Mouse (Mus musculus) ES-E14 (cell line): ENCODE measurements around the gene Stk11ip. TPM values are rescaled to one million over a fixed set of nuclear protein-coding genes. Genes with fewer than 3 reads are reported as not detected.

Source experiments
- DNase-seq: peaks from one replicate; pipeline ENCODE4 v3.0.0-alpha.2; 2013; ENCODE audit warnings: low read depth, low spot score
- H3K27ac ChIP-seq: 2 replicates; pipeline ENCODE4 v1.5.1; 2012; ENCODE audit warnings: low read depth, mild to moderate bottlenecking, low read length, moderate library complexity, mixed read lengths; ENCODE audit not compliant: poor library complexity, insufficient read depth, severe bottlenecking
- H3K36me3 ChIP-seq: 2 replicates; pipeline ENCODE4 v1.6.1; 2012; ENCODE audit warnings: mild to moderate bottlenecking, low read length, moderate library complexity, mixed read lengths; ENCODE audit not compliant: control insufficient read depth, poor library complexity, insufficient read depth, severe bottlenecking
- H3K4me1 ChIP-seq, 2 experiments: fragments of 150-350 bp in 1 of 2; sonication (generic) in 1 of 2; 2 replicates each; pipeline ENCODE4 v1.6.1; 2012; ENCODE audit warnings: low read length in 2 of 2, mild to moderate bottlenecking in 1 of 2, mixed read lengths in 1 of 2; ENCODE audit not compliant: control insufficient read depth in 2 of 2, insufficient read depth in 2 of 2, poor library complexity in 1 of 2
- H3K4me3 ChIP-seq, 2 experiments: fragments of 150-350 bp in 1 of 2; sonication (generic) in 1 of 2; 2 replicates each; pipeline ENCODE4 v1.5.1; 2012; ENCODE audit warnings: low read length in 2 of 2, low read depth in 1 of 2, mild to moderate bottlenecking in 1 of 2, mixed read lengths in 1 of 2; ENCODE audit not compliant: insufficient read depth in 1 of 2, poor library complexity in 1 of 2, severe bottlenecking in 1 of 2
- H3K9ac ChIP-seq: 2 replicates; pipeline ENCODE4 v1.6.1; 2012; ENCODE audit warnings: low read depth, mild to moderate bottlenecking, low read length, mixed read lengths; ENCODE audit not compliant: poor library complexity, insufficient read depth, severe bottlenecking
- H3K9me3 ChIP-seq: fragments of 150-350 bp; sonication (generic); 2 replicates; pipeline ENCODE4 v1.6.1; 2012; ENCODE audit warnings: low read depth, mild to moderate bottlenecking, low read length; ENCODE audit not compliant: control insufficient read depth, insufficient read depth
- CHD2 ChIP-seq: IDR thresholded peaks from 2 replicates; pipeline ENCODE4 v1.6.1; 2014; ENCODE audit warnings: mild to moderate bottlenecking, low read depth, low read length, inconsistent platforms
- HCFC1 ChIP-seq: IDR thresholded peaks from 2 replicates; pipeline ENCODE4 v1.6.1; 2012; ENCODE audit warnings: low read length, inconsistent platforms, borderline replicate concordance; ENCODE audit not compliant: insufficient read depth
- MAFK ChIP-seq: IDR thresholded peaks from 2 replicates; pipeline ENCODE4 v1.6.1; 2014; ENCODE audit warnings: mild to moderate bottlenecking, low read depth, low read length, inconsistent platforms; ENCODE audit not compliant: insufficient read depth
- ZC3H11A ChIP-seq: IDR thresholded peaks from 2 replicates; pipeline ENCODE4 v1.6.1; 2012; ENCODE audit warnings: low read depth, mild to moderate bottlenecking, inconsistent platforms, low read length, borderline replicate concordance
- ZNF384 ChIP-seq: IDR thresholded peaks from 2 replicates; pipeline ENCODE4 v1.6.1; 2012; ENCODE audit warnings: low read depth, low read length, inconsistent platforms
- in situ Hi-C, 2 experiments: fragments of 600-800 bp; cut with MboI; formaldehyde crosslinking; loops; one replicate each; pipeline ENCODE4 v1.15.1; 2025; ENCODE audit warnings: low sequenced_read_pairs in 2 of 2, inconsistent platforms in 1 of 2; ENCODE audit not compliant: unreplicated experiment in 2 of 2
- total RNA-seq: library from RNA; depleted of rRNA; stranded (reverse); fragments of 300-350 nt; gene quantifications from 2 replicates; pipeline ENCODE4 v1.2.3, GENCODE M21; 2012

Stk11ip gene
- total RNA-seq, 1 experiment, result 26.8 TPM

DNA sequence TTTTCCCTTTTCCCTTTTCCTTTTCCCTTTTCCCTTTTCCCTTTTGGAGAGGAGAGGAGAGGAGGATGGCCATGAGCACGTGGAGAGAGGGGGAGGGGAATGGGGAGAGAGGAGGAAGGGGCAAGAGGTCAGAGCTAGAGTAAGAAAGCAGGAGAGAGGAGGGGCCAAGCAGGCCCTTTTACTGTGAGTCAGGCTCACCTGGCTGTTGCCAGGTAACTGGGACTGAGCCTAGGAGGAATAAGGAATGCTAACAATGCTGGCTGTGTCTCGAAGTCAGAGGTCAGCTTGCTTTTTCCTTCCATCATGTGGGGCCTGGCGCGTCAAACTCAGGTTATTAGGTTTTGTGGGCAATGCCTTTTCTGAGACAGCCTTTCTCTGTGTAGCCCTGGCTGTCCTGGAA lies 3.3 kb upstream of the Stk11ip start:
- no peak for DNase-seq
- in situ Hi-C loops, result no loop called here
- peak overlapping the region; percentile 32; the same call in 1 of the 2 replicates for H3K9ac ChIP-seq
- no peaks in the 10 kb centered on the region for H3K9me3 ChIP-seq
- H3K27ac ChIP-seq, result peak overlapping the region; percentile 72
- TF ChIP-seq CHD2 (no peak), ZNF384 (no peak), HCFC1 (no peak), MAFK (no peak), ZC3H11A (no peak)
- peaks cover 4 to 11% of the 10 kb centered on the region in 2 experiments for H3K4me1 ChIP-seq
- H3K4me3 ChIP-seq, result no peak overlapping the region
- no peaks in the 10 kb centered on the region for H3K36me3 ChIP-seq

DNA sequence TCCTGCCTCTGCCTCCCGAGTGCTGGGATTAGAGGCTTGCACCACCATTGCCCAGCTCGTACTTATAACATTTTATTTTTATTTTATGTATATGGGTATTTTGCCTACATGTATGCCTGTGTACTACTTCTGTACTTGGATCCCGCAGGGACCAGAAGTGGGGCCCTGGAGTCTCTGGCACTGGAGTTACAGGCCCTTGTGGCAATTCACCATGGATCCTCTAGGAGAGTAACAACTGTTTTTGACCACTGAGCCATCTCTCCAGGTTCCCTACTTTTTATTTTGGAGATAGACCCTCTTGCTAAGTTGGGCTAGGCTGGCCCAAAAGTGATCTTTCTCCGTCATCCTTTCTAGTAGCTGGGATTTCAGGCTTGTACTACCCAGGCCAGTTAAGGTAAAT lies 2.9 kb upstream of the Stk11ip start:
- Histone ChIP-seq H3K27ac (peak overlapping the region; percentile 72), H3K36me3 (no peaks in the 10 kb centered on the region), H3K9ac (peak overlapping the region; percentile 32; the same call in 1 of the 2 replicates), H3K9me3 (no peaks in the 10 kb centered on the region), H3K4me1 (peaks cover 0 to 8% of the 10 kb centered on the region in 2 experiments; a peak in 2 of 4 replicates), H3K4me3 (no peak overlapping the region)
- in situ Hi-C loops, result no loop called here
- TF ChIP-seq ZNF384, result no peak
- no peak for TF ChIP-seq CHD2
- TF ChIP-seq ZC3H11A, result no peak
- no peak for TF ChIP-seq MAFK
- TF ChIP-seq HCFC1, result no peak
- no peak for DNase-seq

DNA sequence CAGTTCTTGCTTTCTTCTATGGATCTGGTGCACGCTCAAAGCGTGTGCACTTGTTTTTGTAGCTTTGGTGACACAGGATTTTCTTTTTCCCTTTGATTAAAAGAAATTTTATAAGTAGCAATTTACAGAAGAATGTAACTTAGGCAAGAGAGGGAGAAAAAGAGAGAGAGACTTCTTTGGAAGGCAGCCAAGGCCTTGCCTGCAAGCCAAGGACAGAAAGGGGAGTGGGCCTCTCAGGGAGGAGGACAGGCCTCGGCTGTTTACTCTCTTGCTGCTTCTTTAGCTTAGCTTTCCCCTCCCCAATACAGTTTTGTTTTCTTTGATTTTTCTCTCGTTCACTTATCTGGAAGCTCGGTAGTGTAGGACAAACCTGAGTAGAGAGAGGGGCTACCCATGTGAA lies 1.8 kb upstream of the Stk11ip start:
- Histone ChIP-seq H3K4me3 (no peak overlapping the region), H3K9ac (no peak overlapping the region), H3K36me3 (no peaks in the 10 kb centered on the region), H3K4me1 (peaks cover 0 to 8% of the 10 kb centered on the region in 2 experiments; a peak in 2 of 4 replicates), H3K27ac (no peak overlapping the region), H3K9me3 (no peaks in the 10 kb centered on the region)
- no peak for DNase-seq
- TF ChIP-seq HCFC1, result no peak
- in situ Hi-C loops, result no loop called here

DNA sequence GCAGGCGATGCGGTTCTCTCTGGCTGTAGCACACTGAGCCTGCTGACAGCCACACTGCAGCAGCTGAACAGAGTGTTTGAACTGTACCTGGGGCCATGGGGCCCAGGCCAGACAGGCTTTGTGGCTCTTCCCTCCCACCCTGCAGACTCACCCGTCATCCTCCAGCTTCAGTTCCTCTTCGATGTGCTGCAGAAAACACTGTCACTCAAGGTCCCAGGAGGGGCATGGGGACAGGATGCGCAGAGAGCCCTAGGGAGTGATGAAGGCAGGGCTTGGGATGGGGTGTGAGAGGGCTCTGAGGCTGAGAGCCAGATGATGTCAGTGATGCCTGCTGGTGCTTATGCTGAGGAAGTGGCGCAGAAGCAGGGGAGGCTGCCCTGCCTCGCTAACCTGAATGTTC lies 3.4 kb downstream of the Stk11ip start:
- TF ChIP-seq ZNF384 (no peak), CHD2 (no peak), MAFK (no peak), HCFC1 (no peak), ZC3H11A (no peak)
- no peak overlapping the region for H3K9ac ChIP-seq
- H3K9me3 ChIP-seq, result no peaks in the 10 kb centered on the region
- DNase-seq, result no peak
- H3K27ac ChIP-seq, result no peak overlapping the region
- H3K4me1 ChIP-seq, result no peaks in the 10 kb centered on the region; a peak in 1 of 4 replicates
- H3K4me3 ChIP-seq, result no peak overlapping the region
- H3K36me3 ChIP-seq, result peaks cover 18% of the 10 kb centered on the region
- in situ Hi-C loops, result no loop called here

DNA sequence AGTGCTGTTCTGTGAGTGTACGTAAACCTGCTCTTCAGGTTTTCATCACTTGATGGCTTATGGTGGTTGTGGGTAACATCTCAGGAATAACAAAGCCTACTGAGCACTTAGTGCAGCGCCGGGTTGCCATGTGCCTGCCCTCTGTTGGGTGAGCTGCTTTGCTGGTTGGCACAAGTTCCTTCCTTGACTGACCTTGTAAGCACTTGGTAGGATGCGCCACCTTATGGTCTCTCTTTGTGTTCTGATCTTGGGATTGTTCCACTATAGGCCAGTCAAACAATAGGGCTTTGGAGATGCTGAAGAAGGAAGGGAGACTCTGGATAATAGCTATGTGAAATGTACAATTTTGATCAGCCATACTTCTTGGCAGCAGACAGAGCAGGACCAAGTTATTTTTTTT lies 9.2 kb downstream of the Stk11ip start:
- Histone ChIP-seq H3K36me3 (peaks cover 38% of the 10 kb centered on the region), H3K4me1 (no peaks in the 10 kb centered on the region), H3K9me3 (no peaks in the 10 kb centered on the region), H3K9ac (no peak overlapping the region), H3K4me3 (no peak overlapping the region), H3K27ac (no peak overlapping the region)
- TF ChIP-seq ZNF384 (no peak), MAFK (no peak), HCFC1 (no peak), CHD2 (no peak), ZC3H11A (no peak)
- in situ Hi-C loops, result no loop called here
- no peak for DNase-seq
